Mouse (Mus musculus) liver, embryonic 11.5 days (tissue): ENCODE measurements around the gene Podn. TPM values are rescaled to one million over a fixed set of nuclear protein-coding genes. Genes with fewer than 3 reads are reported as not detected.

Experiments
- ATAC-seq: fragments of 200-750 bp; cut with Nextera tagmentation; replicated peaks from 2 replicates; pipeline ENCODE4 v1.8.0; 2017; ENCODE audit warnings: moderate number of reproducible peaks, mild to moderate bottlenecking, moderate TSS enrichment, moderate library complexity; ENCODE audit not compliant: low FRiP score
- DNase-seq: peaks from one replicate; pipeline ENCODE4 v3.0.0-alpha.2; 2017; ENCODE audit warnings: low spot score
- H3K27ac ChIP-seq: fragments of 300-500 bp; sonication (generic); 2 replicates; pipeline ENCODE4 v1.5.1; 2014; ENCODE audit warnings: mild to moderate bottlenecking, low read depth, low read length, control low read depth
- H3K27me3 ChIP-seq: fragments of 300-500 bp; sonication (generic); replicated peaks from 2 replicates; pipeline ENCODE4 v1.6.1; 2014; ENCODE audit warnings: low read length, mixed read lengths; ENCODE audit not compliant: control insufficient read depth, insufficient read depth
- H3K36me3 ChIP-seq: fragments of 300-500 bp; sonication (generic); 2 replicates; pipeline ENCODE4 v1.6.1; 2014; ENCODE audit warnings: mild to moderate bottlenecking, low read length, moderate library complexity, mixed read lengths; ENCODE audit not compliant: control insufficient read depth, insufficient read depth
- H3K4me1 ChIP-seq: fragments of 300-500 bp; sonication (generic); replicated peaks from 2 replicates; pipeline ENCODE4 v1.6.1; 2014; ENCODE audit warnings: low read length, mixed read lengths; ENCODE audit not compliant: control insufficient read depth, insufficient read depth
- H3K4me2 ChIP-seq: fragments of 300-500 bp; sonication (generic); 2 replicates; pipeline ENCODE4 v1.6.1; 2014; ENCODE audit warnings: mild to moderate bottlenecking, control low read depth, moderate library complexity
- H3K4me3 ChIP-seq: fragments of 300-500 bp; sonication (generic); 2 replicates; pipeline ENCODE4 v1.5.1; 2014; ENCODE audit warnings: low read depth, low read length, control low read depth
- H3K9ac ChIP-seq: fragments of 300-500 bp; sonication (generic); 2 replicates; pipeline ENCODE4 v1.6.1; 2014; ENCODE audit warnings: low read depth, low read length, control low read depth
- H3K9me3 ChIP-seq: fragments of 300-500 bp; sonication (generic); 2 replicates; pipeline ENCODE4 v1.6.1; 2016; ENCODE audit warnings: low read length, inconsistent platforms, mixed read lengths; ENCODE audit not compliant: control insufficient read depth
- WGBS: fragments of 180-500 bp; shearing (Covaris S2); extraction: QIAGEN DNeasy Blood & Tissue Kit; methylation state at CpG from one replicate; pipeline ENCODE4 v1.1.7; 2014; 5-methylcytosine and 5-hydroxymethylcytosine counted together
- polyA plus RNA-seq: library from polyadenylated mRNA; unstranded; fragments of >200 nt; fragmentation: Nextera tagmentation; extraction: Ambion mirVana; gene quantifications from 2 replicates; pipeline ENCODE4 v1.2.1, GENCODE M21; 2014

The Podn gene
- polyA plus RNA-seq, 1 experiment from 2014 or later: 0.92 TPM

- Histone ChIP-seq H3K9me3 (no peaks in the 10 kb centered on the region), H3K27ac (no peak overlapping the region), H3K4me3 (no peak overlapping the region), H3K4me1 (no peaks in the 10 kb centered on the region), H3K36me3 (no peaks in the 10 kb centered on the region), H3K27me3 (no peaks in the 10 kb centered on the region; the same call in 1 of the 2 replicates), H3K9ac (no peak overlapping the region), H3K4me2 (no peak overlapping the region)
- DNase-seq (no peak), ATAC-seq (no peak)
- WGBS: 82% methylated on average over 3 of the region's 3 CpGs
Observed at GRCm38 (mm10) chr4:108016321-108016720, 79.9 kb downstream of the Podn start.

- Histone ChIP-seq H3K9me3 (no peaks in the 10 kb centered on the region), H3K27ac (no peak overlapping the region), H3K4me3 (no peak overlapping the region), H3K9ac (no peak overlapping the region), H3K27me3 (no peaks in the 10 kb centered on the region; the same call in 1 of the 2 replicates), H3K4me2 (no peak overlapping the region), H3K4me1 (no peaks in the 10 kb centered on the region), H3K36me3 (no peaks in the 10 kb centered on the region)
- WGBS: 57% methylated on average over 14 of the region's 14 CpGs
- no peak for DNase-seq
- peak; percentile 72 for ATAC-seq
Observed at GRCm38 (mm10) chr4:108015067-108015765, 81.0 kb downstream of the Podn start.

- 70% methylated on average over 2 of the region's 2 CpGs for WGBS
- H3K27me3 ChIP-seq: no peaks in the 10 kb centered on the region; the same call in 1 of the 2 replicates
- no peak overlapping the region for H3K4me3 ChIP-seq
- ATAC-seq (no peak), DNase-seq (no peak)
- H3K9ac ChIP-seq: no peak overlapping the region
- H3K36me3 ChIP-seq: no peaks in the 10 kb centered on the region
- H3K27ac ChIP-seq: no peak overlapping the region
- no peak overlapping the region for H3K4me2 ChIP-seq
- no peaks in the 10 kb centered on the region for H3K9me3 ChIP-seq
- H3K4me1 ChIP-seq: no peaks in the 10 kb centered on the region
Observed at GRCm38 (mm10) chr4:108014466-108014865, 81.8 kb downstream of the Podn start.

GRCm38 (mm10) chr4:108008541-108008940, 87.7 kb downstream of the Podn start:
- Histone ChIP-seq H3K9me3 (no peaks in the 10 kb centered on the region), H3K4me2 (no peak overlapping the region), H3K9ac (no peak overlapping the region), H3K4me3 (no peak overlapping the region), H3K27ac (no peak overlapping the region), H3K27me3 (no peaks in the 10 kb centered on the region), H3K4me1 (no peaks in the 10 kb centered on the region), H3K36me3 (no peaks in the 10 kb centered on the region)
- ATAC-seq (peak; percentile 74), DNase-seq (no peak)
- WGBS: 56% methylated on average over 8 of the region's 8 CpGs

- H3K9ac ChIP-seq: no peak overlapping the region
- H3K4me1 ChIP-seq: no peaks in the 10 kb centered on the region
- H3K9me3 ChIP-seq: no peaks in the 10 kb centered on the region
- H3K4me2 ChIP-seq: no peak overlapping the region
- no peak for ATAC-seq
- H3K4me3 ChIP-seq: no peak overlapping the region
- no peak for DNase-seq
- 77% methylated on average over 7 of the region's 7 CpGs for WGBS
- no peaks in the 10 kb centered on the region for H3K36me3 ChIP-seq
- no peaks in the 10 kb centered on the region for H3K27me3 ChIP-seq
- H3K27ac ChIP-seq: no peak overlapping the region
Observed at GRCm38 (mm10) chr4:108007532-108008103, 88.6 kb downstream of the Podn start.

DNA sequence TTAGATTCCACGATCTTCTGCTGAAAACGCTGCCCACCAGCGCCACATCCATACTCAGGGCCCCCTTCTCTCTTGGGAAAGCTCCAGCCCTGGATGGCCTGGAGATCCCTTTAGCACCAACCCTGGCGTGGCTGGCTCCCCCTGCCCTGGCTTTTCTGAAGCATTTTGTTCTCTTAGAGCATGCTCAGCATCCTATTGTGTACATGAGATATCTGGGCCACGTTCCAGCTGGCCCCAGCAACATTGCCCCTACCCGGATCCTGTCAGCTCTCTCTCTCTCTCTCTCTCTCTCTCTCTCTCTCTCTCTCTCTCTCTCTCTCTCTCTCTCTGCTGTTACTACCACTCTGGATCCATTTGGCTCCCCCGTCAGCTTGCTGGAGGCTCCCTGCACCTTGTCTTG, 90.9 kb downstream of the Podn start:
- whole genome bisulfite sequencing: 75% methylated on average over 7 of the region's 7 CpGs
- DNase-seq: no peak
- no peak for ATAC-seq

DNA sequence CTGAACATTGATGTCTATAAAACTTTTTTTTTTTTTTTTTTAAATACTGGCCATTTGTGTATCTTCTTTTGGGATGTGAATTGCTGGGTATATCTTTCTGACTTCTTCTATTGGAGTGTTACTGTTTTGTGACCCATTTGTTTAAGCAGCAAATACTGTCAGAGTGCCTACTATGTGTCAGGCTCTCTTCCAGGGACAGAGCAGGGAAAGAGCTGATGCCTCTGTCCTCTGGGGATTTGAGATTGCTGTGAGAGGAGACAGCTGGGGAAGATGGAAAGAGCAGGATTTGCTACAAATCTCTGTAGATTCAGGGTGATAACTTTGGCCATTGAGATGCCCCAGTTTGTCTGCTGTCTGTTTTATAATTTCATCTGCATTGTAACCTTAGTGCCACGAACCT, 96.9 kb downstream of the Podn start:
- Histone ChIP-seq H3K36me3 (no peaks in the 10 kb centered on the region), H3K9ac (no peak overlapping the region), H3K4me3 (no peak overlapping the region), H3K27ac (no peak overlapping the region), H3K9me3 (no peaks in the 10 kb centered on the region), H3K4me1 (no peaks in the 10 kb centered on the region), H3K27me3 (no peaks in the 10 kb centered on the region), H3K4me2 (no peak overlapping the region)
- DNase-seq: no peak
- WGBS: 67% methylated on average over 1 of the region's 1 CpGs
- no peak for ATAC-seq

More for the DNA sequence above, 90.9 kb downstream of the Podn start:
- H3K27me3 ChIP-seq: no peaks in the 10 kb centered on the region
- no peak overlapping the region for H3K27ac ChIP-seq
- no peaks in the 10 kb centered on the region for H3K9me3 ChIP-seq
- no peak overlapping the region for H3K9ac ChIP-seq
- no peaks in the 10 kb centered on the region for H3K36me3 ChIP-seq
- H3K4me1 ChIP-seq: no peaks in the 10 kb centered on the region
- no peak overlapping the region for H3K4me2 ChIP-seq
- H3K4me3 ChIP-seq: no peak overlapping the region

GRCm38 (mm10) chr4:107998641-107999332, 97.5 kb downstream of the Podn start:
- Histone ChIP-seq H3K9me3 (no peaks in the 10 kb centered on the region), H3K4me3 (no peak overlapping the region), H3K9ac (no peak overlapping the region), H3K4me2 (no peak overlapping the region), H3K27ac (no peak overlapping the region), H3K36me3 (no peaks in the 10 kb centered on the region), H3K27me3 (no peaks in the 10 kb centered on the region), H3K4me1 (no peaks in the 10 kb centered on the region)
- DNase-seq (no peak), ATAC-seq (no peak)
- WGBS: 52% methylated on average over 11 of the region's 11 CpGs
